Mouse (Mus musculus): ENCODE measurements at regions not wholly inside any gene's neighbourhood (a gene's known extent, or its start where the extent isn't known, plus 50 kb on each side); places are given as distances from the start of the nearest gene placed in this dataset.

- Histone ChIP-seq H3K4me2 (replicated peaks) (no peak overlapping the region), H3K27ac (no peak overlapping the region), H3K4me1 (no peaks in the 10 kb centered on the region), H3K9ac (no peak overlapping the region), H3K27me3 (peaks cover 25% of the 10 kb centered on the region), H3K36me3 (no peaks in the 10 kb centered on the region), H3K9me3 (no peaks in the 10 kb centered on the region), H3K4me3 (no peak overlapping the region)
- no peak for ATAC-seq (ENCODE audit: low FRiP score, low read depth)
- WGBS = 8% methylated on average over 14 of the region's 14 CpGs
Measured at GRCm38 (mm10) chr9:69575386-69575785, 122.0 kb downstream of the Anxa2 start.

GRCm38 (mm10) chr9:69568631-69569230 is 115.3 kb downstream of the Anxa2 start:
- no peak overlapping the region for H3K4me2 ChIP-seq (replicated peaks)
- H3K27ac ChIP-seq = no peak overlapping the region
- no peaks in the 10 kb centered on the region for H3K36me3 ChIP-seq
- 74% methylated on average over 13 of the region's 13 CpGs for WGBS
- no peak overlapping the region for H3K4me3 ChIP-seq
- no peaks in the 10 kb centered on the region for H3K4me1 ChIP-seq
- H3K27me3 ChIP-seq = 0 out of 2 replicates have a peak, but pooled peaks cover 2% of the 10 kb centered on the region
- H3K9ac ChIP-seq = no peak overlapping the region
- no peak for ATAC-seq (ENCODE audit: low FRiP score, low read depth)
- no peaks in the 10 kb centered on the region for H3K9me3 ChIP-seq

GRCm38 (mm10) chr9:69568222-69568621 is 114.8 kb downstream of the Anxa2 start:
- Histone ChIP-seq H3K9ac (no peak overlapping the region), H3K27ac (no peak overlapping the region), H3K36me3 (no peaks in the 10 kb centered on the region), H3K9me3 (no peaks in the 10 kb centered on the region), H3K4me1 (no peaks in the 10 kb centered on the region), H3K4me2 (replicated peaks) (no peak overlapping the region), H3K4me3 (no peak overlapping the region), H3K27me3 (0 out of 2 replicates have a peak, but pooled peaks cover 2% of the 10 kb centered on the region)
- ATAC-seq (ENCODE audit: low FRiP score, low read depth) = no peak
- WGBS = 75% methylated on average over 3 of the region's 3 CpGs

- ATAC-seq (ENCODE audit: low FRiP score, low read depth) = no peak
- WGBS = 70% methylated on average over 6 of the region's 6 CpGs
- 0 out of 2 replicates have a peak, but pooled peaks cover 2% of the 10 kb centered on the region for H3K27me3 ChIP-seq
- H3K9ac ChIP-seq = no peak overlapping the region
- no peak overlapping the region for H3K4me3 ChIP-seq
- no peaks in the 10 kb centered on the region for H3K4me1 ChIP-seq
- no peak overlapping the region for H3K4me2 ChIP-seq (replicated peaks)
- H3K27ac ChIP-seq = no peak overlapping the region
- H3K9me3 ChIP-seq = no peaks in the 10 kb centered on the region
- H3K36me3 ChIP-seq = no peaks in the 10 kb centered on the region
Measured at GRCm38 (mm10) chr9:69566996-69567395, 113.6 kb downstream of the Anxa2 start.

- H3K4me1 ChIP-seq = peaks cover 6% of the 10 kb centered on the region; the same call in 1 of the 2 replicates
- 42% methylated on average over 5 of the region's 5 CpGs for WGBS
- H3K27me3 ChIP-seq = no peaks in the 10 kb centered on the region
- ATAC-seq (ENCODE audit: low FRiP score, low read depth) = no peak
- no peak overlapping the region for H3K4me2 ChIP-seq (replicated peaks)
- H3K9me3 ChIP-seq = no peaks in the 10 kb centered on the region
- H3K27ac ChIP-seq = no peak overlapping the region
- H3K9ac ChIP-seq = no peak overlapping the region
- no peak overlapping the region for H3K4me3 ChIP-seq
- H3K36me3 ChIP-seq = no peaks in the 10 kb centered on the region
Measured at GRCm38 (mm10) chr9:69543241-69543640, 89.8 kb downstream of the Anxa2 start.
